Mouse (Mus musculus) embryo, embryonic 11 days (tissue): ENCODE measurements around the gene Dctn2.

Source experiments
- DNase-seq: peaks from one replicate; pipeline ENCODE4 v3.0.0-alpha.2; 2015

Dctn2 gene

GRCm38 (mm10) chr10:127264336-127264735 is 1.8 kb upstream of the Dctn2 start:
- no peak for DNase-seq

GRCm38 (mm10) chr10:127264971-127265370 is 1.2 kb upstream of the Dctn2 start:
- no peak for DNase-seq

GRCm38 (mm10) chr10:127265727-127266111 is 449 bp upstream of the Dctn2 start:
- peak; percentile 17 for DNase-seq

GRCm38 (mm10) chr10:127267318-127267717 is 1.1 kb downstream of the Dctn2 start:
- DNase-seq, result no peak

GRCm38 (mm10) chr10:127268401-127268800 is 2.2 kb downstream of the Dctn2 start:
- DNase-seq, result no peak

GRCm38 (mm10) chr10:127269036-127269435 is 2.9 kb downstream of the Dctn2 start:
- no peak for DNase-seq

GRCm38 (mm10) chr10:127269884-127270283 is 3.7 kb downstream of the Dctn2 start:
- no peak for DNase-seq

- DNase-seq, result no peak
These were observed 6.2 kb downstream of the Dctn2 start for GRCm38 (mm10) chr10:127272371-127272770.

- no peak for DNase-seq
These were observed 8.3 kb downstream of the Dctn2 start for GRCm38 (mm10) chr10:127274261-127275022.

- no peak for DNase-seq
These were observed 13.6 kb downstream of the Dctn2 start for GRCm38 (mm10) chr10:127279730-127280129.

GRCm38 (mm10) chr10:127281316-127281715 is 15.1 kb downstream of the Dctn2 start:
- no peak for DNase-seq

GRCm38 (mm10) chr10:127282620-127283215 is 16.6 kb downstream of the Dctn2 start:
- no peak for DNase-seq

- no peak for DNase-seq
These were observed 18.0 kb downstream of the Dctn2 start for GRCm38 (mm10) chr10:127284105-127284622.

GRCm38 (mm10) chr10:127284724-127285500 is 18.7 kb downstream of the Dctn2 start:
- no peak for DNase-seq

- DNase-seq, result no peak
These were observed 19.5 kb downstream of the Dctn2 start for GRCm38 (mm10) chr10:127285644-127286043.

- no peak for DNase-seq
These were observed 20.0 kb downstream of the Dctn2 start for GRCm38 (mm10) chr10:127286194-127286593.

- peak; percentile 37 for DNase-seq
These were observed 20.6 kb downstream of the Dctn2 start for GRCm38 (mm10) chr10:127286730-127287129.

GRCm38 (mm10) chr10:127287271-127287935 is 21.2 kb downstream of the Dctn2 start:
- DNase-seq, result no peak

GRCm38 (mm10) chr10:127287936-127288293 is 21.7 kb downstream of the Dctn2 start:
- no peak for DNase-seq

GRCm38 (mm10) chr10:127288328-127288799 is 22.2 kb downstream of the Dctn2 start:
- DNase-seq, result peak; percentile 72

GRCm38 (mm10) chr10:127288800-127289572 is 22.8 kb downstream of the Dctn2 start, which contains the start of gene Mbd6:
Gene Mbd6 (minus strand): TSS chr10:127289018.
- peak; percentile 93 for DNase-seq
